Mouse (Mus musculus) gastrocnemius, adult 2 months (tissue): ENCODE measurements around the gene Ssbp3. TPM values are rescaled to one million over a fixed set of nuclear protein-coding genes. Genes with fewer than 3 reads are reported as not detected.

Experiments used
- DNase-seq: peaks from one replicate; pipeline ENCODE4 v3.0.0; 2022
- H3K27ac ChIP-seq: fragments of 200-600 bp; 2 replicates; pipeline ENCODE4 v1.8.1; 2022; ENCODE audit warnings: mild to moderate bottlenecking
- H3K4me3 ChIP-seq: fragments of 200-600 bp; 2 replicates; pipeline ENCODE4 v1.8.1; 2022; ENCODE audit warnings: mild to moderate bottlenecking, moderate library complexity
- CTCF ChIP-seq: fragments of 200-600 bp; IDR thresholded peaks from 2 replicates; pipeline ENCODE4 v1.8.1; 2022; ENCODE audit warnings: antibody characterized with exemption, mild to moderate bottlenecking, moderate library complexity
- intact Hi-C: fragments of 180-260 bp; cut with DNase I; formaldehyde crosslinking; loops from one replicate; pipeline ENCODE4 v1.15.1; 2025
- total RNA-seq, 2 experiments: library from RNA; stranded (reverse); gene quantifications; 2 replicates each; pipeline ENCODE4 v1.2.3; 2021

Gene Ssbp3
- total RNA-seq, 2 experiments from 2014 or later: 23.7 to 30.0 TPM

GRCm38 (mm10) chr4:107002517-107003165, 92.1 kb downstream of the Ssbp3 start:
- intact Hi-C loops: no loop called here
- no peak overlapping the region; the same call in 1 of the 2 replicates for H3K27ac ChIP-seq
- no peak for TF ChIP-seq CTCF
- no peak for DNase-seq
- H3K4me3 ChIP-seq: no peak overlapping the region

- intact Hi-C loops: no loop called here
- Histone ChIP-seq H3K27ac (no peak overlapping the region; the same call in 1 of the 2 replicates), H3K4me3 (no peak overlapping the region)
- DNase-seq: no peak
- TF ChIP-seq CTCF: no peak
These were observed 92.7 kb downstream of the Ssbp3 start for GRCm38 (mm10) chr4:107003199-107003598.

GRCm38 (mm10) chr4:107003786-107004185, 93.3 kb downstream of the Ssbp3 start:
- no peak for DNase-seq
- no peak for TF ChIP-seq CTCF
- intact Hi-C loops: no loop called here
- Histone ChIP-seq H3K27ac (no peak overlapping the region), H3K4me3 (no peak overlapping the region)

- TF ChIP-seq CTCF: no peak
- no peak overlapping the region for H3K4me3 ChIP-seq
- H3K27ac ChIP-seq: 0 out of 2 replicates have a peak overlapping the region, but pooled peaks have one; percentile 6
- intact Hi-C loops: no loop called here
- DNase-seq: no peak
These were observed 93.8 kb downstream of the Ssbp3 start for GRCm38 (mm10) chr4:107004346-107004745.

- TF ChIP-seq CTCF: no peak
- Histone ChIP-seq H3K4me3 (no peak overlapping the region), H3K27ac (no peak overlapping the region)
- intact Hi-C loops: no loop called here
- no peak for DNase-seq
These were observed 94.7 kb downstream of the Ssbp3 start for GRCm38 (mm10) chr4:107005166-107005565.

- no peak overlapping the region for H3K4me3 ChIP-seq
- intact Hi-C loops: no loop called here
- DNase-seq: peak; percentile 58
- peak overlapping the region; percentile 24; the same call in 1 of the 2 replicates for H3K27ac ChIP-seq
- TF ChIP-seq CTCF: no peak
These were observed 95.7 kb downstream of the Ssbp3 start for GRCm38 (mm10) chr4:107006229-107006628.

- intact Hi-C loops: no loop called here
These were observed 96.3 kb downstream of the Ssbp3 start for GRCm38 (mm10) chr4:107006807-107007206.

GRCm38 (mm10) chr4:107007359-107007758, 96.9 kb downstream of the Ssbp3 start:
- no peak for DNase-seq
- intact Hi-C loops: no loop called here
- TF ChIP-seq CTCF: no peak
- Histone ChIP-seq H3K27ac (no peak overlapping the region), H3K4me3 (no peak overlapping the region)

More at GRCm38 (mm10) chr4:107006807-107007206, 96.3 kb downstream of the Ssbp3 start:
- no peak for DNase-seq
- Histone ChIP-seq H3K27ac (peak overlapping the region; percentile 24; the same call in 1 of the 2 replicates), H3K4me3 (no peak overlapping the region)
- no peak for TF ChIP-seq CTCF

GRCm38 (mm10) chr4:107008161-107008560, 97.7 kb downstream of the Ssbp3 start:
- no peak for TF ChIP-seq CTCF
- Histone ChIP-seq H3K4me3 (no peak overlapping the region), H3K27ac (no peak overlapping the region)
- no peak for DNase-seq
- intact Hi-C loops: no loop called here

- no peak for TF ChIP-seq CTCF
- H3K4me3 ChIP-seq: no peak overlapping the region
- DNase-seq: no peak
- intact Hi-C loops: no loop called here
- H3K27ac ChIP-seq: no peak overlapping the region
These were observed 99.0 kb downstream of the Ssbp3 start for GRCm38 (mm10) chr4:107009548-107009947.

GRCm38 (mm10) chr4:107011325-107012004, 101.0 kb downstream of the Ssbp3 start:
- Histone ChIP-seq H3K4me3 (no peak overlapping the region), H3K27ac (peak overlapping the region; percentile 90)
- TF ChIP-seq CTCF: no peak
- DNase-seq: no peak
- intact Hi-C loops: no loop called here

- Histone ChIP-seq H3K4me3 (peak overlapping the region; percentile 21; the same call in 1 of the 2 replicates), H3K27ac (peak overlapping the region; percentile 90)
- TF ChIP-seq CTCF: no peak
- intact Hi-C loops: no loop called here
- peak; percentile 66 for DNase-seq
These were observed 101.5 kb downstream of the Ssbp3 start for GRCm38 (mm10) chr4:107012005-107012478.

- no peak for TF ChIP-seq CTCF
- intact Hi-C loops: no loop called here
- Histone ChIP-seq H3K27ac (peak overlapping the region; percentile 90), H3K4me3 (peak overlapping the region; percentile 21; the same call in 1 of the 2 replicates)
- peak; percentile 84 for DNase-seq
These were observed 102.1 kb downstream of the Ssbp3 start for GRCm38 (mm10) chr4:107012574-107012973.
